Mouse (Mus musculus) heart, embryonic 10.5 days (tissue): ENCODE measurements around the gene Ccna1. TPM values are rescaled to one million over a fixed set of nuclear protein-coding genes. Genes with fewer than 3 reads are reported as not detected.

Source experiments
- DNase-seq: peaks from one replicate; pipeline ENCODE4 v3.0.0-alpha.2; 2017; ENCODE audit warnings: low spot score
- H3K27ac ChIP-seq: fragments of 300-500 bp; sonication (generic); 2 replicates; pipeline ENCODE4 v1.5.1; 2016; ENCODE audit warnings: mild to moderate bottlenecking
- H3K27me3 ChIP-seq: fragments of 300-500 bp; sonication (generic); 2 replicates; pipeline ENCODE4 v1.6.1; 2016; ENCODE audit warnings: mild to moderate bottlenecking; ENCODE audit not compliant: poor library complexity, insufficient read depth, severe bottlenecking
- H3K36me3 ChIP-seq: fragments of 300-500 bp; sonication (generic); 2 replicates; pipeline ENCODE4 v1.6.1; 2016; ENCODE audit warnings: mild to moderate bottlenecking, moderate library complexity
- H3K4me1 ChIP-seq: fragments of 300-500 bp; sonication (generic); 2 replicates; pipeline ENCODE4 v1.6.1; 2016; ENCODE audit warnings: mild to moderate bottlenecking
- H3K4me3 ChIP-seq: fragments of 300-500 bp; sonication (generic); 2 replicates; pipeline ENCODE4 v1.5.1; 2016; ENCODE audit warnings: mild to moderate bottlenecking, moderate library complexity
- H3K9me3 ChIP-seq: fragments of 300-500 bp; sonication (generic); 2 replicates; pipeline ENCODE4 v1.6.1; 2016; ENCODE audit warnings: mild to moderate bottlenecking, moderate library complexity
- WGBS: fragments of 180-500 bp; shearing (Covaris S2); methylation state at CpG from one replicate; pipeline ENCODE4 v1.1.7; 2016; 5-methylcytosine and 5-hydroxymethylcytosine counted together
- polyA plus RNA-seq: library from polyadenylated mRNA; unstranded; fragments of >200 nt; fragmentation: Nextera tagmentation; extraction: Ambion mirVana; gene quantifications from 2 replicates; pipeline ENCODE4 v1.2.1, GENCODE M21; 2016

The Ccna1 gene
- polyA plus RNA-seq, 1 experiment from 2014 or later = 0.65 TPM

GRCm38 (mm10) chr3:55055747-55056120, 433 bp upstream of the Ccna1 start:
- DNase-seq = no peak
- 11% methylated on average over 11 of the region's 11 CpGs for WGBS
- Histone ChIP-seq H3K9me3 (no peaks in the 10 kb centered on the region), H3K4me3 (peak overlapping the region; percentile 73), H3K36me3 (no peaks in the 10 kb centered on the region), H3K4me1 (peaks cover 12% of the 10 kb centered on the region), H3K27me3 (peaks cover 66% of the 10 kb centered on the region), H3K27ac (peak overlapping the region; percentile 67)

GRCm38 (mm10) chr3:55054231-55054630, 1.1 kb downstream of the Ccna1 start:
- Histone ChIP-seq H3K27ac (no peak overlapping the region), H3K36me3 (no peaks in the 10 kb centered on the region), H3K27me3 (peaks cover 63% of the 10 kb centered on the region), H3K4me1 (peaks cover 12% of the 10 kb centered on the region), H3K4me3 (no peak overlapping the region), H3K9me3 (no peaks in the 10 kb centered on the region)
- WGBS = 46% methylated on average over 6 of the region's 6 CpGs
- DNase-seq = no peak

- Histone ChIP-seq H3K27me3 (no peaks in the 10 kb centered on the region), H3K4me3 (no peak overlapping the region), H3K36me3 (no peaks in the 10 kb centered on the region), H3K4me1 (no peaks in the 10 kb centered on the region), H3K9me3 (no peaks in the 10 kb centered on the region), H3K27ac (no peak overlapping the region)
- DNase-seq = no peak
- 70% methylated on average over 8 of the region's 8 CpGs for WGBS
Measured at GRCm38 (mm10) chr3:55044601-55045370, 10.5 kb downstream of the Ccna1 start.

- Histone ChIP-seq H3K9me3 (no peaks in the 10 kb centered on the region), H3K36me3 (no peaks in the 10 kb centered on the region), H3K4me3 (no peak overlapping the region), H3K27ac (no peak overlapping the region), H3K4me1 (no peaks in the 10 kb centered on the region), H3K27me3 (no peaks in the 10 kb centered on the region)
- no peak for DNase-seq
- WGBS = 83% methylated on average over 5 of the region's 5 CpGs
Measured at GRCm38 (mm10) chr3:55037608-55038007, 17.7 kb downstream of the Ccna1 start.

- no peak for DNase-seq
- 76% methylated on average over 7 of the region's 7 CpGs for WGBS
- Histone ChIP-seq H3K4me3 (no peak overlapping the region), H3K4me1 (no peaks in the 10 kb centered on the region; the same call in 1 of the 2 replicates), H3K9me3 (no peaks in the 10 kb centered on the region), H3K36me3 (no peaks in the 10 kb centered on the region), H3K27ac (no peak overlapping the region), H3K27me3 (no peaks in the 10 kb centered on the region)
Measured at GRCm38 (mm10) chr3:55027271-55027840, 27.9 kb downstream of the Ccna1 start.

- Histone ChIP-seq H3K27me3 (no peaks in the 10 kb centered on the region), H3K36me3 (no peaks in the 10 kb centered on the region), H3K4me1 (no peaks in the 10 kb centered on the region; the same call in 1 of the 2 replicates), H3K9me3 (no peaks in the 10 kb centered on the region), H3K27ac (no peak overlapping the region), H3K4me3 (no peak overlapping the region)
- DNase-seq = no peak
- WGBS = 75% methylated on average over 3 of the region's 3 CpGs
Measured at GRCm38 (mm10) chr3:55025502-55025901, 29.8 kb downstream of the Ccna1 start.

GRCm38 (mm10) chr3:55023347-55023746, 32.0 kb downstream of the Ccna1 start:
- DNase-seq = no peak
- Histone ChIP-seq H3K9me3 (no peaks in the 10 kb centered on the region), H3K27me3 (no peaks in the 10 kb centered on the region), H3K27ac (no peak overlapping the region), H3K4me3 (no peak overlapping the region), H3K36me3 (no peaks in the 10 kb centered on the region), H3K4me1 (no peaks in the 10 kb centered on the region; the same call in 1 of the 2 replicates)
- WGBS = 89% methylated on average over 1 of the region's 1 CpGs

GRCm38 (mm10) chr3:55022247-55022646, 33.1 kb downstream of the Ccna1 start:
- Histone ChIP-seq H3K4me1 (no peaks in the 10 kb centered on the region; the same call in 1 of the 2 replicates), H3K36me3 (no peaks in the 10 kb centered on the region), H3K27me3 (no peaks in the 10 kb centered on the region), H3K27ac (no peak overlapping the region), H3K9me3 (no peaks in the 10 kb centered on the region), H3K4me3 (no peak overlapping the region)
- no peak for DNase-seq
- WGBS = 82% methylated on average over 1 of the region's 1 CpGs

GRCm38 (mm10) chr3:55012536-55012935, 42.8 kb downstream of the Ccna1 start:
- 60% methylated on average over 4 of the region's 4 CpGs for WGBS

GRCm38 (mm10) chr3:55011681-55012080, 43.6 kb downstream of the Ccna1 start:
- DNase-seq = no peak
- Histone ChIP-seq H3K9me3 (no peaks in the 10 kb centered on the region), H3K27ac (no peak overlapping the region), H3K4me3 (no peak overlapping the region), H3K27me3 (no peaks in the 10 kb centered on the region), H3K36me3 (no peaks in the 10 kb centered on the region), H3K4me1 (no peaks in the 10 kb centered on the region)
- WGBS = 19% methylated on average over 7 of the region's 7 CpGs

More at GRCm38 (mm10) chr3:55012536-55012935, 42.8 kb downstream of the Ccna1 start:
- no peak overlapping the region for H3K27ac ChIP-seq
- H3K27me3 ChIP-seq = no peaks in the 10 kb centered on the region
- no peak for DNase-seq
- no peaks in the 10 kb centered on the region for H3K4me1 ChIP-seq
- H3K36me3 ChIP-seq = no peaks in the 10 kb centered on the region
- H3K9me3 ChIP-seq = no peaks in the 10 kb centered on the region
- H3K4me3 ChIP-seq = no peak overlapping the region

GRCm38 (mm10) chr3:55008965-55009741, 46.1 kb downstream of the Ccna1 start:
- Histone ChIP-seq H3K4me1 (no peaks in the 10 kb centered on the region), H3K4me3 (no peak overlapping the region), H3K9me3 (no peaks in the 10 kb centered on the region), H3K36me3 (no peaks in the 10 kb centered on the region), H3K27ac (no peak overlapping the region), H3K27me3 (no peaks in the 10 kb centered on the region)
- no peak for DNase-seq
- 72% methylated on average over 6 of the region's 6 CpGs for WGBS

- Histone ChIP-seq H3K4me1 (no peaks in the 10 kb centered on the region), H3K36me3 (no peaks in the 10 kb centered on the region)
- WGBS = 63% methylated on average over 4 of the region's 4 CpGs
Measured at GRCm38 (mm10) chr3:55004036-55004435, 51.3 kb downstream of the Ccna1 start.

GRCm38 (mm10) chr3:55001677-55002076, 53.6 kb downstream of the Ccna1 start:
- 57% methylated on average over 4 of the region's 4 CpGs for WGBS
- Histone ChIP-seq H3K4me1 (no peaks in the 10 kb centered on the region), H3K36me3 (no peaks in the 10 kb centered on the region), H3K27me3 (no peaks in the 10 kb centered on the region), H3K9me3 (no peaks in the 10 kb centered on the region), H3K27ac (no peak overlapping the region), H3K4me3 (no peak overlapping the region)
- no peak for DNase-seq

More at GRCm38 (mm10) chr3:55004036-55004435, 51.3 kb downstream of the Ccna1 start:
- no peaks in the 10 kb centered on the region for H3K27me3 ChIP-seq
- no peak for DNase-seq
- H3K4me3 ChIP-seq = no peak overlapping the region
- no peak overlapping the region for H3K27ac ChIP-seq
- H3K9me3 ChIP-seq = no peaks in the 10 kb centered on the region
